Mouse (Mus musculus) spleen, adult 2 months (tissue): ENCODE results near the gene Mxra8. TPM values are rescaled to one million over a fixed set of nuclear protein-coding genes. Genes with fewer than 3 reads are reported as not detected.
A peak's percentile ranks its signal among the peaks of the same experiment; 100 is the strongest.

Experiments used
- DNase-seq, 2 experiments: peaks; one replicate each; pipeline versions ENCODE4 v3.0.0 to v3.0.0-alpha.2; 2012 to 2021; ENCODE audit warnings: low spot score in 2 of 2, low read depth in 1 of 2
- H3K27ac ChIP-seq: fragments of 200-500 bp; 2 replicates; pipeline ENCODE4 v1.5.1; 2012; ENCODE audit warnings: low read length, inconsistent platforms; ENCODE audit not compliant: insufficient read depth
- H3K27me3 ChIP-seq: fragments of 200-500 bp; 2 replicates; pipeline ENCODE4 v1.6.1; 2012; ENCODE audit warnings: mild to moderate bottlenecking, moderate library complexity, low read length, inconsistent platforms; ENCODE audit not compliant: control insufficient read depth, insufficient read depth
- H3K36me3 ChIP-seq: fragments of 200-500 bp; 2 replicates; pipeline ENCODE4 v1.6.1; 2012; ENCODE audit warnings: mild to moderate bottlenecking, low read length, inconsistent platforms; ENCODE audit not compliant: control insufficient read depth, insufficient read depth
- H3K4me1 ChIP-seq: fragments of 200-500 bp; 2 replicates; pipeline ENCODE4 v1.6.1; 2011; ENCODE audit warnings: inconsistent platforms; ENCODE audit not compliant: control insufficient read depth, insufficient read depth, insufficient read length
- H3K4me3 ChIP-seq: fragments of 200-500 bp; 2 replicates; pipeline ENCODE4 v1.5.1; 2011; ENCODE audit warnings: mild to moderate bottlenecking, inconsistent platforms; ENCODE audit not compliant: insufficient read depth, insufficient read length; ENCODE audit errors: extremely low read depth
- CTCF ChIP-seq: fragments of 200-500 bp; IDR thresholded peaks from 2 replicates; pipeline ENCODE4 v1.5.1; 2011; ENCODE audit warnings: mild to moderate bottlenecking, inconsistent platforms; ENCODE audit not compliant: insufficient read depth, insufficient read length, insufficient replicate concordance; ENCODE audit errors: extremely low read depth
- POLR2A ChIP-seq: fragments of 200-500 bp; IDR thresholded peaks from 2 replicates; pipeline ENCODE4 v1.6.1; 2011; ENCODE audit warnings: low read depth, low read length, inconsistent platforms
- WGBS: fragments of 180-500 bp; shearing (Covaris S2); methylation state at CpG from one replicate; pipeline ENCODE4 v1.1.7; 2018; 5-methylcytosine and 5-hydroxymethylcytosine counted together
- polyA plus RNA-seq: library from polyadenylated mRNA; depleted of rRNA; stranded (reverse); fragments of >200 nt; gene quantifications from 2 replicates; pipeline ENCODE4 v1.2.3, GENCODE M21; 2012; rRNA removed

Gene Mxra8
- polyA plus RNA-seq, 1 experiment, result 73.6 TPM

GRCm38 (mm10) chr4:155892438-155893211, 53.1 kb downstream of the Mxra8 start:
- DNase-seq, result peak in 1 of 2 experiments; percentile 38
- Histone ChIP-seq H3K4me1 (peaks cover 23% of the 10 kb centered on the region), H3K4me3 (peak overlapping the region; percentile 91), H3K27ac (peak overlapping the region; percentile 77), H3K27me3 (no peaks in the 10 kb centered on the region), H3K36me3 (peaks cover 10% of the 10 kb centered on the region)
- WGBS, result 6% methylated on average over 37 of the region's 37 CpGs
- TF ChIP-seq POLR2A (no peak), CTCF (no peak)

DNA sequence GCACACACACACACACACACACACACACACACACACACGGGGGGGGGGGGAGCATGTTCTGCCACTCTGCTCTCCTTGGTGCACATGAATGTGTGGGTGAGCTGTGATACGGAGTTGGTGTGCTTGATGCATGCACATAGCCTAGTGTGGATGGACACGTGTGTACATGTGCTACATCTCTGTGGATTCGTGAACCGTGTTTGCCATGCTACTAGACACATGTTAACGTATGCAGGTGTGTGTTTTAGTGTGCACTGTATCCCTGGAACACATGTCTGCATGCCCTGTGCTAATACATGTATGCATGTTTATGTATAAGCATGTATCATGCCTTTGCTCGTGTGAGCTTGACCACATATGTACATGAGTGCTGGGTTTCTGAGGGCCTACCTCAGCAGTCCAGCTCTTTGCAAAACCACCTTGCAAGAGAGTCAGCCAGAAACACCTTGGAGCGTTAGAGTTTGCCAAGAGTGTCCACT, 53.8 kb downstream of the Mxra8 start:
- DNase-seq, result no peak
- H3K27me3 ChIP-seq, result no peaks in the 10 kb centered on the region
- H3K4me3 ChIP-seq, result no peak overlapping the region
- 71% methylated on average over 8 of the region's 8 CpGs for WGBS
- peaks cover 4% of the 10 kb centered on the region; the same call in 1 of the 2 replicates for H3K36me3 ChIP-seq
- TF ChIP-seq CTCF, result no peak
- no peak overlapping the region for H3K27ac ChIP-seq
- H3K4me1 ChIP-seq, result peaks cover 23% of the 10 kb centered on the region

Other genes starting within 250 kb of the Mxra8 start
- gene Slc35e2, start 238.3 kb upstream of the Mxra8 start, polyA plus RNA-seq, result 6.2 and 7.1 TPM in 2 replicates
- gene Cdk11b, start 214.8 kb upstream of the Mxra8 start, polyA plus RNA-seq, result 25.8 and 27.8 TPM in 2 replicates
- gene Gm10563, start 194.3 kb upstream of the Mxra8 start, polyA plus RNA-seq, result not detected in 2 replicates
- gene Mmp23, start 186.3 kb upstream of the Mxra8 start, polyA plus RNA-seq, result 57.2 and 83.5 TPM in 2 replicates
- 56.8 and 67.4 TPM in 2 replicates for gene Mib2, start 170.5 kb upstream of the Mxra8 start, polyA plus RNA-seq
- 8.8 and 12.7 TPM in 2 replicates for gene Fndc10, start 145.3 kb upstream of the Mxra8 start, polyA plus RNA-seq
- gene Ssu72, start 134.9 kb upstream of the Mxra8 start, polyA plus RNA-seq, result 82.4 and 117 TPM in 2 replicates
- 1.6 and 1.9 TPM in 2 replicates for gene Tmem240, start 104.9 kb upstream of the Mxra8 start, polyA plus RNA-seq
- 59.9 and 91.6 TPM in 2 replicates for gene Atad3a, start 78.6 kb upstream of the Mxra8 start, polyA plus RNA-seq
- gene Vwa1, start 65.0 kb upstream of the Mxra8 start, polyA plus RNA-seq, result 21.5 and 24.3 TPM in 2 replicates
- 0.06 and 0.16 TPM in 2 replicates for gene Tmem88b, start 53.8 kb upstream of the Mxra8 start, polyA plus RNA-seq
- gene Ankrd65, start 49.2 kb upstream of the Mxra8 start, polyA plus RNA-seq, result 0.25 and 0.49 TPM in 2 replicates
- 23.3 and 31.4 TPM in 2 replicates for gene Mrpl20, start 36.8 kb upstream of the Mxra8 start, polyA plus RNA-seq
- 56.2 and 57.9 TPM in 2 replicates for gene Ccnl2, start 27.2 kb upstream of the Mxra8 start, polyA plus RNA-seq
- gene Aurkaip1, start 8.4 kb upstream of the Mxra8 start, polyA plus RNA-seq, result 88.7 and 144 TPM in 2 replicates
- 98.5 and 132 TPM in 2 replicates for gene Dvl1, start 7.7 kb downstream of the Mxra8 start, polyA plus RNA-seq
- gene Tas1r3, start 23.7 kb downstream of the Mxra8 start, polyA plus RNA-seq, result 0.95 and 1.2 TPM in 2 replicates
- 18.9 and 19.8 TPM in 2 replicates for gene Cptp, start 29.8 kb downstream of the Mxra8 start, polyA plus RNA-seq
- 31.8 and 36.3 TPM in 2 replicates for gene Ints11, start 29.9 kb downstream of the Mxra8 start, polyA plus RNA-seq
- gene Pusl1, start 52.1 kb downstream of the Mxra8 start, polyA plus RNA-seq, result 48.8 and 70.1 TPM in 2 replicates
- 29.1 and 31.9 TPM in 2 replicates for gene Acap3, start 52.1 kb downstream of the Mxra8 start, polyA plus RNA-seq
- 53.6 and 113 TPM in 2 replicates for gene Ube2j2, start 104.2 kb downstream of the Mxra8 start, polyA plus RNA-seq
- 21.6 and 50.1 TPM in 2 replicates for gene C1qtnf12, start 122.6 kb downstream of the Mxra8 start, polyA plus RNA-seq
- gene B3galt6, start 153.0 kb downstream of the Mxra8 start, polyA plus RNA-seq, result 4.9 and 7.6 TPM in 2 replicates
- gene Sdf4, start 153.2 kb downstream of the Mxra8 start, polyA plus RNA-seq, result 33.5 and 35.7 TPM in 2 replicates
- gene Tnfrsf4, start 174.2 kb downstream of the Mxra8 start, polyA plus RNA-seq, result 20.7 and 34.3 TPM in 2 replicates
- 29.9 and 38.2 TPM in 2 replicates for gene Tnfrsf18, start 186.5 kb downstream of the Mxra8 start, polyA plus RNA-seq
- 0.07 TPM in 1 of 2 replicates, not detected in the other for gene Ttll10, start 219.7 kb downstream of the Mxra8 start, polyA plus RNA-seq